Mouse (Mus musculus) megakaryocyte, embryonic 14.5 days (primary cell): ENCODE measurements around the gene Slx1b.

Source experiments
- FLI1 ChIP-seq: IDR thresholded peaks from 2 replicates; pipeline ENCODE4 v1.6.1; 2012; ENCODE audit warnings: low read length, inconsistent platforms, mixed read lengths
- GATA1 ChIP-seq: IDR thresholded peaks from 3 replicates; pipeline ENCODE4 v1.6.1; 2012; ENCODE audit warnings: mixed read lengths, low read length, inconsistent platforms, borderline replicate concordance

- no peak for TF ChIP-seq GATA1
- no peak for TF ChIP-seq FLI1
These were observed 35.8 kb downstream of the Slx1b start for GRCm38 (mm10) chr7:126659771-126660170.
